Mouse (Mus musculus): ENCODE data around the gene Hnf4a.
A peak's percentile ranks its signal among the peaks of the same experiment; 100 is the strongest.
"Not testable (repeated sequence)": the region's sequence is repeated elsewhere in the genome, so short reads cannot be mapped to it uniquely, and the experiment has no call there.

The Hnf4a gene

GRCm38 (mm10) chr2:163506300-163507004, at the start of gene Hnf4a:
TSS of gene Hnf4a (plus strand) at chr2:163506808.
- no peak for DNase-seq

- DNase-seq, result no peak
These were observed 47.9 kb upstream of the Hnf4a start for GRCm38 (mm10) chr2:163458539-163459265.

DNA sequence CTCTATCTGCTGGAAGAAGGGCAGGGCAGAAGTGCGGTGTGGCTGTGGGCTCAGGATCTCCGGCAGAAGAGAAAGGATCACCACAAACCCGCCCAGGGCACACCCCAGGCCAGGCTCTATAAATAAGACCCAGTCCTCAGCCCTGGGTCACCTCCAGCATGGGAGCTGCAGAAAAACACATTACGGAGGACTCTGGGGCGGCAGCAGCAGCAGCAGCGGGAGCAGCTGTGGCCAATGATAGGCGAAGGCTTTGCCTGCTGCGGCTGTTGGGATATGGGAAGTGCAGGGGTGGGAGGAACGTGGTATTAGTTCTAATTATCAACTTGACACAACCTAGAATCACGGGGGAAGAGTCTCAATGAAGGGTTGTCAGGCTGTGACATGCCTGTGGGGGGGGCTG, 47.2 kb upstream of the Hnf4a start:
- DNase-seq, result no peak

DNA sequence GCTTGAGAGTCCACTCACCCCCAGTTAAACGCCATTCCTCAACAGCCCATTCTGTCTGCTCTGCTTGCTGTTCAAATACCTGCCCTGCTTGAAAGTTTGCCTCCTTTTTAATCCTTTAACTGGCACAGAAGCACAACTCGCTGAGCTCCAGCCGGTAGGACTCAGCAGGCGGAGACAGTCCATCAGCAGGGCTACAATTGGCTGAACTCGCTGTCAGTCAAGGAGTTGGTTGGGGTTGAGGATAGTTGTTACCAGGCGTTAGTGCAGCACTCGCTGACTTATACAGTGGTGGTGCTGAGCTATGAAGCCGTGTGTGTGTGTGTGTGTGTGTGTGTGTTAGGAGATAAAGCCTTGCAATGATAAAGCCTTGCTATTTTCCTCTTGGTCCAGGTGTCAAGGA, 46.0 kb upstream of the Hnf4a start:
- no peak for DNase-seq

DNA sequence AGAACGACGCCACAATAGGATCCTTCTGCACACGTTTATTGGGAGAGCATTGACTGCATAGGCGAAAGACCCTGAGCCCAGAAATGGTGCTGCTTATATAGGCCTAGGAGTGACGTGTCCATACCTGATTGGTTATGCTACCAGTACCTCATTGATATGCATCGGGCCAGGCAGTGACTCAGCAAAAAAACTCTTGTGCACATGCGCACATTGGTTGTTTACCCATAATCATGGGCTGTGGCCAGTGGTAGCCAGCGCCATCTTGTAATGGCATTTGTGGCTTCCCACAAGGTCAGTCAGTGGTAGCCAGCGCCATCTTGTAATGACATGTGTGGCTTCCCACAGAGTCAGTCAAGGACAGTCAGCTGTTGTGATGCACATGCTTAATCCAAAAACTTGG, 45.3 kb upstream of the Hnf4a start:
- not testable (repeated sequence) for DNase-seq

- no peak for DNase-seq
These were observed 44.2 kb upstream of the Hnf4a start for GRCm38 (mm10) chr2:163462386-163462785.

DNA sequence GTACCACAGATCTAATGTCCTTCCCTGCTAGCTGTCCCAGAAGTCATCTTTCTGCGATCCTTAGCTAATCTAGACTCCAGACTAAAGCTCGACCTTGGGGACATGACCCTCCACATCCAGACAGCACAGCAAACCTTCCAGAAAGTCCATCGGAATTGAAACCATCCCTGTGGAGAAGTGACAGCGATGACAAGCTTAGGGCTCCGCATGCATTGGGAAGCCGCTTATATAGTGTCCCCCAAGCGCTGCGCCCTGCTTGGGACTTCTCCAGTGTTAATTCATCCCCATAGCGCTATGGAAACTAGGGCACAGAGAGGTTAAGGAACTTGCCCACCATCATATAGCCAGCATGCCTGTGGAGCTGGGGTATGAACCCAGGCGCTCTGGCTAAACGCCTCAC, 43.8 kb upstream of the Hnf4a start:
- no peak for DNase-seq

- no peak for DNase-seq
These were observed 43.3 kb upstream of the Hnf4a start for GRCm38 (mm10) chr2:163463251-163463769.

GRCm38 (mm10) chr2:163463998-163464397, 42.6 kb upstream of the Hnf4a start:
- DNase-seq, result no peak

DNA sequence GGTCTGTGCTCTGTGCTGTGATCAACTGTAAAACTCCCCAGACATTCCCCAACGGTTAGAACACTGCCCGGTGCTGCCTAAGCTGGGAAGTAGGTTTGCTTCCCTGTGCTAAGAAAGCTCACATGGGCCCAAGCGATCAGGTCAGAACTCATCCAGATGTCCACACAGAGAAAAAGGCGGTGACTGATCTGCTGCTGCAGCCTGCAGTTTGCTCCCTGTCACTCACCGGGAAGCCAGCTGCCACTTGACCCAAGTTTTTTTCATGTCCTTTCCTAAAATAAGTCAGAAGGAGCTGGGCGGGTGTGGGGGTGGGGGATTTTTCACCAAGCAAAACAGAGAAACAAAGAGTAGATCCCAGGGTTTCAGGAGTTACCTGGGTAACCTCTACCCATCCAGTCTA, 42.0 kb upstream of the Hnf4a start:
- DNase-seq, result no peak

- DNase-seq, result no peak
These were observed 39.8 kb upstream of the Hnf4a start for GRCm38 (mm10) chr2:163466771-163467170.

DNA sequence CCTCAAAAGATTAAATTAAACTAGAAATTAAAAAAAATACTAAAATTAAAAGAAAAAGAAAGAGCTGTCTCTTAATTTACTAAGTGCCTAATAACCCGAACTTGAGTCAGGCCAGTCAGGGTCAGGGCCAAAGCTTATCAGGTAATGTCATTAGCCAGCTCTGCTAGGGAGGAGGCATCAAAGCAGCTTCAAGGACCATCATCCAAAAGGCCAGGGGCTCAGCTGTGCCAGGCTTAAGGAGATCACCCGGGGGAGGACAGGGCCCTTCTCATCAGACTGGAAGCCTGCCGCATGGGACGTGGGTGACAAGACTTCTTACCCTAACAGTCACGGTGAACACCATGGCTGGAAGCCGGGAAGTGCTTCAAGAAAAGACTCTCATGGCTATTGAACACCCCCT, 39.0 kb upstream of the Hnf4a start:
- DNase-seq, result no peak

DNA sequence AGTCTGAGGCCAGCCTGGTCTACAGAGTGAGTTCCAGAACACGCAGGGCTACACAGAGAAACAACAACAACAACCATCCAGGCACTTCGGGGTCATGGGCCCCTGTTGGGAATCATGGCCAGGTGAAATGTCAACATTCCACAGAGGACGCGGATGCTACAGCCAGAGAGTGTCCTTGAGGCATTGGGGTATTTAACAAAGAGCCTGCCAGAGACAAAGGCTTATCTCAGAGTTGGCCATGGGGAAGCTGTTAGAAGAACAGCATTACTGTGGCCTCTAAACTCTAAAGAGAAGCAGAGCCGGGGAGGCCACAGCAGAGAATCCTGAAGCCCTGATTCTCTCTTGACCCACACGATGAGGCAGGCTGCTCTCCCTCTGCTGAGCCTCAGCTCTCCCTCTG, 37.7 kb upstream of the Hnf4a start:
- DNase-seq, result no peak

DNA sequence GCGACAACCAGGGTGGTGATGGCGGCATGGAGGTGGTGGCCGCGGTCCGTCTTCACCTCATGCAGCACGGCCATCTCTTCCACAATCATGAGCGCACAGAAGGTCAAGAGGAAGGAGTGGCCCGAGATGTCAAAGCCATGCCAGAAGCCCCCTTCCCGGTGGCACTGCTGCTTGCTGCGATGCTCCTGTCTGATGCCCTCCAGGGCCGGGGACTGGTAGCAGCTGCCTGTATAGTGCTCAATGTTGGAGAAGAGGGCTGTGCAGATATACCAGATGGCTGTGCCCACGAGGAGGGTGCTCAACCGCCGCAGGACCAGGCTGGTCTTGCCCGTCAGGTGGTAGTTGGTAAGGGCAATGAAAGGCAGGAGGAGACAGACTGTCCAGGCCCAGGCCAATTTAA, 36.9 kb upstream of the Hnf4a start:
- no peak for DNase-seq

DNA sequence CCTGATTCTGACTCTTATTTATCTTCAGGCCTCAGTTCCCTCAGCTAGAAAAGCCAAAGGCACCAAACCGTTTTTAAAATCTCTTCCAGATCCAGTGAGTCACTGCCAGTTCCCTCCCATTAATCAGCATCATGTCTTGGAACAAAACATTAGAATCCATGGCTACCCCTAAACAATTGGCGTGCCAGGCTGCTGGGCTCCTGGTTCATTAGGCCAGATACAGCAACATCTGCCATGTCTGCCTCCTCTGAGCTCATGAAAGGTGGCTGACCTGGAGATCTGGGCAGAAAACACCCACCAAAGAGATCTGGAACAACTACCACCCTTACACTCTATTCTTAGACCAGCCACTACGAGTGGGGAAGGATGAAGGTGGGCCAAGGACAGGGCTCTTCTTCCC, 35.5 kb upstream of the Hnf4a start:
- DNase-seq, result no peak

- no peak for DNase-seq
These were observed 34.7 kb upstream of the Hnf4a start for GRCm38 (mm10) chr2:163471710-163472465.

DNA sequence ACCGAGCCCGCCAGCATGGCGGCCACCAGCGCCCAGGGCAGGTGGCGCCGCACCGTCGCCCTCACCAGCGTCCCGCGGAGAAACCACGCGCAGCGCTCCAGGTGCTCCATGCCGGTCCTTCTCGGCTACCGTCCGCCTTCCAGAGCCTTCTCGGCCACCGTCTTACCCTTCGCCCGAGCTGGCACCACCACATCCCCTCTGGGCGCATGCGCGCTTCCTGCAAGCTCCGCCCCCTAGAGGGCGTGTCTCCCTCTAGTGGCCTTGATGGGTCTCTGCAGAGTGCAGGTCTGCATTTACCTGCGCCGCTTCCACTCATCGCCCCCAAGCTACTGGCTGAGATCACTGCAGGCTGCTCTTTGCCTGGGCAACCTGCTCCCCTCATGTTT, 34.1 kb upstream of the Hnf4a start, which contains the start of gene Fitm2:
Gene Fitm2, minus strand, starts transcription at position 164 of the 386 bp plus-strand sequence.
- peak; percentile 97 for DNase-seq

GRCm38 (mm10) chr2:163480191-163480825, 26.3 kb upstream of the Hnf4a start:
- DNase-seq, result no peak

- no peak for DNase-seq
These were observed 25.0 kb upstream of the Hnf4a start for GRCm38 (mm10) chr2:163481539-163482029.

- no peak for DNase-seq
These were observed 19.2 kb upstream of the Hnf4a start for GRCm38 (mm10) chr2:163487360-163487759.

GRCm38 (mm10) chr2:163489725-163490291, 16.8 kb upstream of the Hnf4a start:
- DNase-seq, result no peak

DNA sequence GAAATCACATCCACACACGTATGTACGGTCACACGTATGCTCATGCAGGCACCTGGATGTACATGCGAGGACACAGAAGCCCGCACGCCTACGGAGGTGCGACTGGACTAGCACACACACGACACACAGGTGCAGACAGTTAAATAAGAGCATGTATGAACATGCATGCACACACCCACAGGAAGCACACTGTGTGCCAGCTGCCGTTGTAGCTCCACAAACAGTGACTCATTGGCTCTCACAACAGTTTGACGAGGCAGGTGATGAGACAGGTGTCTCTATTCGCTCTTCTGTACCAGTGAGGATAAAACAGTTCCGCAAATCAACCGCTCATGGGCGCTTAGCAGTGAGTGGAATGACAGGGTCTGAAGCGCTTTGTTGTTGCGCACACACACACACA, 16.0 kb upstream of the Hnf4a start:
- DNase-seq, result no peak

DNA sequence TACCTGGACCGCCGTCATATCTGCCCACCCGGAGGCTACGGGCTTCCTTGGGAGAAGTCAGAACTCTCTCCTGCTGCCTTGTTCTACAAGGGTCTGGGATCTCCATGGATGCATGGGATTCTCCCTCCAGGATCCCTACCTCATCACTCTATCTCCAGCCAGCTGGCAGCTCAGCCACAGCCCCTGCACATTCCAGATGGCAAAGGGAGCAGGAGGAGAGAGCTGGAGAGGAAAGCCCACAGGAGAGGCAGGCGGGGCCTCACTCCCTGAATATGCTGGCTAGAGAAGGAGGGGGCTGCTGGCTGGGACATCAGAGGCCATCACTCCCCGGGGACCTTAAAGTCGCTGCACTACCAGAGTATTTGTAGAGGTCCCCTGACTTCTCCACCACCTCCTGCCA, 15.3 kb upstream of the Hnf4a start:
- DNase-seq, result no peak

All from thymus, postnatal 14 days (tissue).